Mouse (Mus musculus) layer of hippocampus, postnatal 10 days (tissue): ENCODE data around the gene Pef1. TPM values are rescaled to one million over a fixed set of nuclear protein-coding genes. Genes with fewer than 3 reads are reported as not detected.
A peak's percentile ranks its signal among the peaks of the same experiment; 100 is the strongest.

Experiments
- DNase-seq, 2 experiments: peaks; one replicate each; pipeline ENCODE4 v3.0.0; 2021; ENCODE audit warnings: low spot score in 2 of 2
- total RNA-seq, 2 experiments: library from RNA; stranded (reverse); gene quantifications; 2 replicates each; pipeline ENCODE4 v1.2.3; 2021

Gene Pef1
- total RNA-seq, 2 experiments from 2014 or later, result 37.4 to 39.7 TPM

GRCm38 (mm10) chr4:130138441-130139213 is 36.3 kb downstream of the Pef1 start:
- DNase-seq, result peak; percentile 82 to 89

GRCm38 (mm10) chr4:130139214-130139492 is 36.8 kb downstream of the Pef1 start, which contains the start of gene Hcrtr1:
Hcrtr1 (minus strand) TSS chr4:130139359.
- no peak for DNase-seq

GRCm38 (mm10) chr4:130140992-130141402 is 38.6 kb downstream of the Pef1 start:
- DNase-seq, result peak; percentile 54 to 60

- DNase-seq, result no peak
These were observed 39.4 kb downstream of the Pef1 start for GRCm38 (mm10) chr4:130141786-130142185.

GRCm38 (mm10) chr4:130148405-130148804 is 46.0 kb downstream of the Pef1 start:
- no peak for DNase-seq

- DNase-seq, result no peak
These were observed 51.9 kb downstream of the Pef1 start for GRCm38 (mm10) chr4:130154250-130154649.

- DNase-seq, result no peak
These were observed 54.5 kb downstream of the Pef1 start for GRCm38 (mm10) chr4:130156812-130157371.

- DNase-seq, result no peak
These were observed 59.0 kb downstream of the Pef1 start for GRCm38 (mm10) chr4:130161349-130161748.

GRCm38 (mm10) chr4:130163391-130163861 is 61.1 kb downstream of the Pef1 start:
- DNase-seq, result peak in 1 of 2 experiments; percentile 17

- DNase-seq, result no peak
These were observed 61.8 kb downstream of the Pef1 start for GRCm38 (mm10) chr4:130164121-130164520.

GRCm38 (mm10) chr4:130166061-130166460 is 63.7 kb downstream of the Pef1 start:
- no peak for DNase-seq

GRCm38 (mm10) chr4:130166592-130166991 is 64.2 kb downstream of the Pef1 start:
- no peak for DNase-seq

- no peak for DNase-seq
These were observed 65.0 kb downstream of the Pef1 start for GRCm38 (mm10) chr4:130167321-130167720.

GRCm38 (mm10) chr4:130167814-130168213 is 65.5 kb downstream of the Pef1 start:
- DNase-seq, result no peak

GRCm38 (mm10) chr4:130168280-130169183 is 66.2 kb downstream of the Pef1 start:
- DNase-seq, result peak in 1 of 2 experiments; percentile 37

GRCm38 (mm10) chr4:130169411-130169971 is 67.1 kb downstream of the Pef1 start:
- no peak for DNase-seq

GRCm38 (mm10) chr4:130170362-130170761 is 68.0 kb downstream of the Pef1 start:
- no peak for DNase-seq

GRCm38 (mm10) chr4:130171951-130172765 is 69.8 kb downstream of the Pef1 start:
- no peak for DNase-seq

GRCm38 (mm10) chr4:130173060-130173822 is 70.9 kb downstream of the Pef1 start:
- no peak for DNase-seq

GRCm38 (mm10) chr4:130173911-130174311 is 71.6 kb downstream of the Pef1 start:
- DNase-seq, result no peak
